Mouse (Mus musculus) mesoderm, embryonic 11.5 days (tissue): ENCODE measurements around the gene Ttyh1.
A peak's percentile ranks its signal among the peaks of the same experiment; 100 is the strongest.

ENCODE experiments used
- DNase-seq: peaks from one replicate; pipeline ENCODE4 v3.0.0-alpha.2; 2012; ENCODE audit warnings: low read depth, low spot score

Ttyh1 gene

GRCm38 (mm10) chr7:4122783-4123182 is 3.6 kb downstream of the Ttyh1 start:
- no peak for DNase-seq

GRCm38 (mm10) chr7:4123732-4124131 is 4.5 kb downstream of the Ttyh1 start:
- DNase-seq, result peak; percentile 38

- DNase-seq, result peak; percentile 85
These were observed 5.1 kb downstream of the Ttyh1 start for GRCm38 (mm10) chr7:4124315-4124759.

DNA sequence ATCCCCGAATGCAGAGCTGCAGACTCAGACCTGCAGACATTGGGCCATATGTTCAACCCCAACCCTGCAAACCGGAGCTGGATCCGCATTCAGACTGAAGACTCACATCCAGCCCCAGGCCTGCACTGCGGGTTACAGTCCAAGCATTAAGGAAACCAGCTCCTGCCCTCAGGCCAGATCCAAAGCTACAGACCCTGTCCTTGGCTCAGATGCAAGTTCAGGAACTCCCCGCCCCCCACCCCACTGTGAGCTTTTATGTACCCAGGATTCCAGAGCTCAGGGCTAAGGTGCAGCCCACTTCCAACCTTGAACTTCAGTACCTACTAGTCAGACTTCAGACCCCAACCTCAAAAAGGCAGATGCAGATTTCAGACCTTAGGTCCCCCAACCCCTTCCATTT is 5.6 kb downstream of the Ttyh1 start:
- DNase-seq, result no peak

GRCm38 (mm10) chr7:4125306-4125705 is 6.1 kb downstream of the Ttyh1 start:
- DNase-seq, result no peak

DNA sequence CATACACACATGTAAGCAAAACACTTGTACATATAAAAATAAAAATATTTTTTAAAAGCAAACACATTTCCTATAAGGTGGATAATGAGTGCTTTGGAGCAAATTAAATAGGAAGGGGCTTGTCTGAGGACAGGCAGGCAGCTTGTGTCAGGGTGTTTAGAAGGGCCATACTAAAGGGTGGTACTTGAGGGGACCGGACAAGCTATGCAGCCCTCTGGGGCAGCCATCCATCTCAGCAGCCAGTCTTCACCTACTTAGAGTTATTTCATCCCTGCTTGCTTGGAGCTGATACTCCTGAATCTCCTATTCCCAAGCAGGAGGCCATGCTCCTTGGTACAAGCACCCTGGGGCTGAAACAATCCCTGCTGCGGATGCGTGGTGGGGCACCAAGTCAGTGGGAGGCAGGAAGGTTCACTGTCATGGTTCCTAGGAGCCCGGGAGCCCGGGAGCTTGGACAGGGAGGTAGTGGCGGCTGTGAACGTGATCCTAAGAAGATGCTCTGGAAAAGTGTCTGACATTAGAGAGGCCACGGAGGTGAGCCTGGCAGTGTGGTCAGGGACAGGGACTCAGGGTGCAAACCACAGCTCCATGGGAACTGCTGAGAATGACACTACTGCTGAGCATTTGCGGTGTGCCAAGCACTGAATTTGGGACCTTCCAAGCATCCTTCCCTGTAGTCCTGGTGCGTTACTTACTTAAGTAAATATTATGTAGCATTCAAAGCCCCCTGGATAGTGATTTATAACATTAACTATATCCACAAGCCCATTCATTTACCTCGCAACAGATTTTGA is 8.0 kb downstream of the Ttyh1 start:
- no peak for DNase-seq

GRCm38 (mm10) chr7:4127894-4128293 is 8.7 kb downstream of the Ttyh1 start:
- no peak for DNase-seq

DNA sequence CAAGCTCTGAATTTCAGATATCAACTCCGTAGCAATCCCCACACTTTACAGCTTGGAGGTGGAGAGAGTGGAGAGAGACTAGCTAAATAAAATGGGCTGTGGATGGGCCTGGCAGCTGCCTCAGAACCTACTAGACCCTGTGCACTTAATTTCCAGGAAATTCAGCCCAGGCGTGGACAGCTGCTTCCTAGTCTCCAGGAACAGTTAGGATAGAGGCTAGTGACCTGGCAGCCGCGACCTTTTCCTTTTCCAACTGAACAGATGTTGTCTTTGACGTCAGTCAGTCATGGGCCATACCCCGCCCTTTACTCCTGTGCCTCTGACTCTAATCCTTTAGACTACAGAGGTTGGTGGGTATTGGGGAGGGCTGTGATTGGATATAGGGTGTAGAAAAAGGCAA is 9.7 kb downstream of the Ttyh1 start:
- DNase-seq, result no peak

DNA sequence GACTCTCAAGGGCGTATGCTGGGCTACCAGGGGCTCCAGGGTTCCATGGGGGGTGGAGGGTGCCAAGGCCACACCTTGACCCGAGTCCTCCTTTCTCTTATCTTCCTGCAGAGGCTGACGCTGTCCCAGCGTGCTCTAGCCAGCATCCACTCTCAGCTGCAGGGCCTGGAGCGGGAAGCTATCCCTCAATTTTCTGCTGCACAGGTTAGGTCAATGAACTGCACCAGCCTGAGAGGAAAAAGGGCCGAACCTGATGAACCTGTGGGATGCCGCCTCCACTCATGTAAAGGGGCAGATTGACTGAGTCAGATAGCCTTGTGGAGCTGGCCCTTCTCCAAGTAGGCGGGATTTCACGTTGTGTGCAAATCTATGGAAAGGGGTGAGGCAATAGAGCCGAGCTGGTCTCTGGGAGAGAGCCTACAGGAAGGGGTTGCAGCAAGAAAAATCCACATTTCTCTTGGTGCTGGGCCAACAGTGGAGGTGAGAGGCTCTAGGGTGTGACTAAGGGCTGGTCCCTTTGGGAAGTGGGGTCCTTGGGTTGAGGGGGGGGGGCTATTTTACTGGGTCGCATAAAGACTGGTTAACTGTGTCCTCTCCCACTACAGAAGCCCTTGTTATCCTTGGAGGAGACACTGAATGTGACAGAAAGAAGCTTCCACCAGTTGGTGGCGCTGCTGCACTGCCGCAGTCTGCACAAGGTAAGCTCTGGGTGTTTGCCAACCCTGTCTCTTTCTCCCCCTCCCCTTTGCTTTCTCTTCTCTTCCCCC is 11.7 kb downstream of the Ttyh1 start:
- peak; percentile 90 for DNase-seq

DNA sequence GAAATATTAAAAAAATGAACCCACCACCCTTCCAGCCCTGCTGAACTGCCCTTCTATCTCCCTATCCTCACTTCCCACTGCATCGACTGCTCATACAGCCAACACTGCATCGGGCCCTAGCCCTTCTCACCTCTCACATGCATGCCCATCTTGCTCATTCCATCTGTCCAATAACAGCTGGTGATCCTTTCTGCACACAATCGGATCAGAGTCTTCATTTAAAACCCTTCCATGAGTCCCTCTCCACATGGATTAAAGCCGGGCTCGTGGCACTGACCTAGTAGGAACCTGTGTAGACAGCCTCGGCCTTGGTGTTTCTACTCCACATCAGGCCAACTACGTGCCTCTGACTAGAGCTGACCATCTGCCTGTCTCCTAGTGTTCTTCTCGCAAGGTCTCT is 12.8 kb downstream of the Ttyh1 start:
- no peak for DNase-seq

DNA sequence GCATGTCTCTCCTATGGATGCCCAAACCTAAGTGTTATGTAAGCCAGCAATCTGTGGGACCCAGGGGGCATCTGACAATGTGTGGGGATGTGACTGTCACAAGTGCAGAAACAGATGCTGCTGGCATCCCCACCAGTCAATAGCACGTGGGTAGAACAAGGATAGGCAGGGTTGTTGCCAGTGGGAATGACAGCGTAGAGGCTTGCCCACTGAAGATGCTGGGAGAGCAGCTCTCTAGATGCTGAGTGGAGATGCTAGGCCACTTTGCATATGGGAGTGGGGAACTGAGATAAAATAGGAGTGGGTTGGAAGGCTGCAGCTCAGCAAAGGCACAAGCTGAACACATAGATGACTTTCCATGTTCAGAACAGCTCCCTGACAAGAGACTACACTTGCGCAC is 13.4 kb downstream of the Ttyh1 start:
- no peak for DNase-seq

GRCm38 (mm10) chr7:4132998-4133397 is 13.8 kb downstream of the Ttyh1 start:
- no peak for DNase-seq

- DNase-seq, result no peak
These were observed 15.7 kb downstream of the Ttyh1 start for GRCm38 (mm10) chr7:4134911-4135310.

DNA sequence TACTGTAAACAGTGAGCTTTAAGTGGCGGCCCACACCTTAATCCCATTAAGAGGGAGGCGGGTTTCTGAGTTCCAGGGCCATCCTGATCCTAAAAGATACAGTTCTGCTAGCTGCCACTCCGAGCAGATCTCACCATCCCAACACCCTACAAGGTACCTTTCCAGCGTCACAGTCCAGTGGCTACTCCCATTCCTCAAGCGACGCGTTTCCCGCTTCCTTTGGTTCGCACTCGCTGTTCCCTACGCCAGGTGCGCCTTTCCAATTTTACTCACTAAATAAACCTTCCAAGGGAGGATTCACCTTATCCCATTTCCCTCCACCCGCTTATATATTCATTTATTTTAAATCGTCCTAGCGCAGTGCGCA is 17.2 kb downstream of the Ttyh1 start:
- DNase-seq, result no peak

- peak; percentile 98 for DNase-seq
These were observed 17.7 kb downstream of the Ttyh1 start, which contains the start of gene Leng8 for GRCm38 (mm10) chr7:4136771-4137531. TSS of gene Leng8 (plus strand) at chr7:4137039.

DNA sequence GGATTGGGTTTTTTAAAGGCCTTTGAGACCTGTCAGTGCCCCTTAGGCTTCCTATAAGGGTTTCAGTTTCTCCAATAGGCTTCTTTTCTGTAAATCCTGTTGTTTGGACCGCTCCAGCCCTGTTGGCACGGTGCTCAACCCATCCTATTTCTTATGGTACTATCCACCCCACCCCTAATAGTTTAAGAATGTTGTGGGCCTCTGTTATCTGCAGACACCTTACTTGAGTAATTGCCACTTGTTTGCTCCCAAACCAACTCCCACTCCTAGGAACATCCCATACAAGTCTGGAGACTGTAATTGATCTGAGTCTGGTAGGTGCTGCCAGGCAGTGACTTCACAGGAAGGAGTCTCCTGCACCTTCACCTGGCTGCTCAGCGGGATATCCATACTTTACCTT is 18.5 kb downstream of the Ttyh1 start:
- DNase-seq, result no peak

GRCm38 (mm10) chr7:4138181-4138580 is 19.0 kb downstream of the Ttyh1 start:
- no peak for DNase-seq

- DNase-seq, result no peak
These were observed 19.5 kb downstream of the Ttyh1 start for GRCm38 (mm10) chr7:4138671-4139070.

- no peak for DNase-seq
These were observed 20.2 kb downstream of the Ttyh1 start for GRCm38 (mm10) chr7:4139391-4139790.

GRCm38 (mm10) chr7:4141648-4142325 is 22.6 kb downstream of the Ttyh1 start:
- DNase-seq, result no peak

DNA sequence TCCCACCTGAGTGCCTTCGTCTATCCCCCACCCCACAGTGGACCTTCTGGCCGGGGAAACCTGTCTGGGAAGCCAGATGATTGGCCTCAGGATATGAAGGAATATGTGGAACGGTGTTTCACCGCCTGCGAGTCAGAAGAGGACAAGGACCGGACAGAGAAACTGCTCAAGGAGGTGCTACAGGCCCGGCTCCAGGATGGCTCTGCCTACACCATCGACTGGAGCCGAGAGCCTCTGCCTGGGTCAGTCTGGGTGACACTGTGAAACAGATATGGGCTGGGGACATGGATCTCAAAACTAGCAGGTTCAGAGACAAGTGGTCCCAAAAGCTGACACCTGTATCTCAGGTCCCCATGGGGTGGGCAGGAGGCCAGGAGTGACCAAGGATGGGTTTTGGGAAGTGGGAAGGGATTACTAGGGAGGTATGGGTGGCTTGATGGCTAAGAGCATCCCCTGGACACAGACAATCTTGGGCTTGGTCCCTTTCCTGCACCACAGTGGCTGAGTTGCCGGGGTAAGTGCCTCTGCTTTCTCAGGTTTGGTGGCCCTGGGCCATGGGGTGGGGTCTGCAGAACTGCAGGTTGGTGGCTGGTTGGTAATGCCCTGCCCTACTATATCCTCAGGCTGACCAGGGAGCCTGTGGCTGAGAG is 23.7 kb downstream of the Ttyh1 start:
- DNase-seq, result no peak
